Mouse (Mus musculus) myocyte (in vitro differentiated cells): ENCODE results near the gene B3galt5.

Experiments used
- CEBPB ChIP-seq: IDR thresholded peaks from 2 replicates; pipeline ENCODE4 v1.6.1; 2011; ENCODE audit warnings: mild to moderate bottlenecking, moderate library complexity; ENCODE audit not compliant: poor library complexity, insufficient read depth, severe bottlenecking
- E2F4 ChIP-seq: IDR thresholded peaks from one replicate; pipeline ENCODE4 v1.6.1; 2011; ENCODE audit warnings: mild to moderate bottlenecking, control low read depth, moderate library complexity; ENCODE audit not compliant: insufficient read depth
- MAX ChIP-seq: IDR thresholded peaks from one replicate; pipeline ENCODE4 v1.6.1; 2011; ENCODE audit warnings: low read depth, mild to moderate bottlenecking, control low read depth
- MYOD1 ChIP-seq, 3 experiments: IDR thresholded peaks; one replicate each; pipeline ENCODE4 v1.6.1; 2011; ENCODE audit warnings: control low read depth in 2 of 3, low read depth in 2 of 3, mild to moderate bottlenecking in 2 of 3, moderate library complexity in 1 of 3; ENCODE audit not compliant: insufficient read length in 2 of 3, control insufficient read depth in 1 of 3
- MYOG ChIP-seq, 3 experiments: IDR thresholded peaks; one replicate each; pipeline ENCODE4 v1.6.1; 2011; ENCODE audit warnings: control low read depth in 2 of 3, low read depth in 2 of 3, mild to moderate bottlenecking in 2 of 3; ENCODE audit not compliant: insufficient read length in 2 of 3, control insufficient read depth in 1 of 3, insufficient read depth in 1 of 3
- POLR2A ChIP-seq: IDR thresholded peaks from one replicate; pipeline ENCODE4 v1.6.1; 2011; ENCODE audit warnings: low read depth, mild to moderate bottlenecking, control low read depth, moderate library complexity; ENCODE audit not compliant: insufficient read length
- REST ChIP-seq: IDR thresholded peaks from one replicate; pipeline ENCODE4 v1.6.1; 2011; ENCODE audit warnings: mild to moderate bottlenecking, control low read depth, moderate library complexity; ENCODE audit not compliant: insufficient read depth, insufficient read length
- TCF12 ChIP-seq: IDR thresholded peaks from one replicate; pipeline ENCODE4 v1.6.1; 2011; ENCODE audit warnings: mild to moderate bottlenecking, control low read depth; ENCODE audit not compliant: poor library complexity, insufficient read depth, severe bottlenecking
- TCF3 ChIP-seq: IDR thresholded peaks from one replicate; pipeline ENCODE4 v1.6.1; 2011; ENCODE audit warnings: low read depth, control low read depth; ENCODE audit not compliant: insufficient read length
- USF1 ChIP-seq: IDR thresholded peaks from one replicate; pipeline ENCODE4 v1.6.1; 2011; ENCODE audit warnings: low read depth, mild to moderate bottlenecking, control low read depth, moderate library complexity

- TF ChIP-seq POLR2A = no peak
- no peak for TF ChIP-seq TCF12
- TF ChIP-seq TCF3 = no peak
- no peak for TF ChIP-seq MAX
- no peak for TF ChIP-seq USF1
- TF ChIP-seq MYOG (IDR thresholded peaks at IDR 0.05; ENCODE audit: control insufficient read depth in 1 of 3, insufficient read depth in 1 of 3, insufficient read length in 2 of 3, low read depth in 2 of 3) = no peak
- TF ChIP-seq REST = no peak
- TF ChIP-seq CEBPB = no peak
- no peak for TF ChIP-seq E2F4
- no peak for TF ChIP-seq MYOD1 (IDR thresholded peaks at IDR 0.05; ENCODE audit: control insufficient read depth in 1 of 3, insufficient read length in 2 of 3, low read depth in 2 of 3)
Observed at GRCm38 (mm10) chr16:96221959-96222358, 13.6 kb upstream of the B3galt5 start.
